Mouse (Mus musculus): Measurements from ENCODE around the gene Msl2.

Msl2 gene

GRCm38 (mm10) chr9:101075091-101075581, 1.2 kb downstream of the Msl2 start:
- peak; percentile 31 to 53 for DNase-seq

GRCm38 (mm10) chr9:101075694-101076093, 1.8 kb downstream of the Msl2 start:
- DNase-seq: no peak

GRCm38 (mm10) chr9:101076095-101076875, 2.4 kb downstream of the Msl2 start:
- peak in 1 of 2 experiments; percentile 25 for DNase-seq

GRCm38 (mm10) chr9:101077486-101077885, 3.6 kb downstream of the Msl2 start:
- DNase-seq: no peak

GRCm38 (mm10) chr9:101078579-101078978, 4.7 kb downstream of the Msl2 start:
- DNase-seq: no peak

GRCm38 (mm10) chr9:101080046-101080685, 6.3 kb downstream of the Msl2 start:
- no peak for DNase-seq

GRCm38 (mm10) chr9:101083728-101084127, 9.8 kb downstream of the Msl2 start:
- DNase-seq: no peak

- DNase-seq: no peak
Measured at GRCm38 (mm10) chr9:101095425-101095824, 21.5 kb downstream of the Msl2 start.

GRCm38 (mm10) chr9:101096461-101096860, 22.6 kb downstream of the Msl2 start:
- no peak for DNase-seq

- DNase-seq: no peak
Measured at GRCm38 (mm10) chr9:101097542-101097941, 23.6 kb downstream of the Msl2 start.

GRCm38 (mm10) chr9:101099445-101099844, 25.5 kb downstream of the Msl2 start:
- no peak for DNase-seq

- no peak for DNase-seq
Measured at GRCm38 (mm10) chr9:101100163-101100562, 26.3 kb downstream of the Msl2 start.

GRCm38 (mm10) chr9:101101547-101101946, 27.6 kb downstream of the Msl2 start:
- DNase-seq: no peak

GRCm38 (mm10) chr9:101102288-101102687, 28.4 kb downstream of the Msl2 start:
- no peak for DNase-seq

- no peak for DNase-seq
Measured at GRCm38 (mm10) chr9:101104931-101105330, 31.0 kb downstream of the Msl2 start.

GRCm38 (mm10) chr9:101105735-101106134, 31.8 kb downstream of the Msl2 start:
- no peak for DNase-seq

GRCm38 (mm10) chr9:101107386-101107785, 33.5 kb downstream of the Msl2 start:
- no peak for DNase-seq

GRCm38 (mm10) chr9:101110013-101110412, 36.1 kb downstream of the Msl2 start:
- peak; percentile 58 to 61 for DNase-seq

- no peak for DNase-seq
Measured at GRCm38 (mm10) chr9:101113317-101113716, 39.4 kb downstream of the Msl2 start.

- DNase-seq: peak in 1 of 2 experiments; percentile 37
Measured at GRCm38 (mm10) chr9:101114182-101114884, 40.4 kb downstream of the Msl2 start.

- DNase-seq: no peak
Measured at GRCm38 (mm10) chr9:101143635-101144034, 69.7 kb downstream of the Msl2 start.

GRCm38 (mm10) chr9:101152872-101153271, 79.0 kb downstream of the Msl2 start:
- no peak for DNase-seq
